Mouse (Mus musculus): ENCODE results near the gene Gm20792.
"Not testable (repeated sequence)": the region's sequence is repeated elsewhere in the genome, so short reads cannot be mapped to it uniquely, and the experiment has no call there.

Gene Gm20792

DNA sequence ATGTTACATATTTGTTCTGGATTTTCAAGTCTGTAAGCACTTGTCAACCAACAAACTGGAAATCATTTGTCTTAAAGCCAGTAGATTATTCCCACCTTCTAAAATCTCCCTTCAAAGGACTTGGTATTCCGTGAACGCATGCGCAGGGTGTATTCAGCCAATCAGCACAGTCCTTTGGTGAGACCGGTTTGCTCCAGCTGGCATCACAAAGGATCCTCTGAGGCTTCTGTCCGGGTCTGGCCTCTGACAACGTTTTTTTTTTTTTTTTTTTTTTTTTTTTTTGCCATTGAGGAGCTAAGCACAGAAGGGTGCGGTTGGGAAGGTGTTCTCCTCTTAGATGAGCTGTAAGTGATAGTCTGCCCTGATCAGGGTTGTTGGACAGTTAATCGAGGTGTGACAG is at the start of gene Gm20792:
Gene Gm20792 (plus strand): TSS at position 301 of the 400 bp plus-strand sequence.
- DNase-seq (ENCODE audit: low spot score): not testable (repeated sequence)

Data from ovary, postnatal 36 days (tissue).